In the genomic region with DNA sequence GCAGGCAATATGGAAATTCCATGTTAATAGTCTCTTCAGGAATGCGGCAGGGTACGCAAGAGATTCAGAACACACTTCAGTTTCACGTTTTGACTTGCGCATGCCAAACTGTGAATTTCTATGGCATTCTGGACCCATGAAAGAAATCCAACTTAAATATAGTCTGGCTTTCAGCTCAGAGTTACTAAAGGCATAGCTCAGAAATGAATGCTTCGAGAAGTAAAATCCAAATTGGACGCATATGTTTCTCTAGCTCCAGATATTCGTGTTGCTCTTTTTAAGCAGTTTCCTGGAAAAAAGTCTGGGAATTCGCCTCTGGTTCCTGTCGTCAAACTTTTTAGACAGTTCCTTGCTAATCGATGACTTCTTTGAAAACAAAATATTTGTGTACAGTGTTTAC, we compare ENCODE assay signal across 23 mouse cellular contexts.
"Had no signal": no experiment of that assay in that cellular context is flagged by ENCODE, and none has a peak within 500 bp of the region (broad histone marks: within the 10 kb centered on the region; RNA-seq: fewer than 3 reads in every experiment).

No protein-coding gene starts in this region.

- H3K4me3 ChIP-seq: layer of hippocampus, adult 2 months; left cerebral cortex, adult 2 months; liver, embryonic 12.5 days; liver, embryonic 15.5 days; lung, embryonic 15.5 days; megakaryocyte, embryonic 14.5 days; midbrain, embryonic 10.5 days; midbrain, embryonic 13.5 days had no signal

- H3K9ac ChIP-seq: liver, embryonic 12.5 days; liver, embryonic 15.5 days; lung, embryonic 15.5 days; midbrain, embryonic 13.5 days had no signal

- H3K4me2 ChIP-seq: liver, embryonic 12.5 days; liver, embryonic 15.5 days; lung, embryonic 15.5 days; midbrain, embryonic 13.5 days had no signal

- H3K27ac ChIP-seq: kidney, postnatal 0 days; layer of hippocampus, adult 2 months; left cerebral cortex, adult 2 months; liver, embryonic 12.5 days; liver, embryonic 15.5 days; lung, embryonic 15.5 days; midbrain, embryonic 10.5 days; midbrain, embryonic 13.5 days; stomach, postnatal 0 days had no signal

- H3K4me1 ChIP-seq: liver, embryonic 12.5 days; liver, embryonic 15.5 days; lung, embryonic 15.5 days; midbrain, embryonic 10.5 days; midbrain, embryonic 13.5 days had no signal

- H3K36me3 ChIP-seq: liver, embryonic 12.5 days; liver, embryonic 15.5 days; lung, embryonic 15.5 days; midbrain, embryonic 10.5 days; midbrain, embryonic 13.5 days had no signal

- H3K9me3 ChIP-seq: liver, embryonic 12.5 days; liver, embryonic 15.5 days; lung, embryonic 15.5 days; megakaryocyte, embryonic 14.5 days; midbrain, embryonic 10.5 days; midbrain, embryonic 13.5 days had no signal

- ATAC-seq: liver, embryonic 12.5 days; midbrain, embryonic 13.5 days; midbrain, embryonic 16.5 days had no signal

- H3K27me3 ChIP-seq: liver, embryonic 12.5 days; liver, embryonic 15.5 days; lung, embryonic 15.5 days; megakaryocyte, embryonic 14.5 days; midbrain, embryonic 13.5 days had no signal

- DNase-seq: kidney, adult 2 months; kidney, postnatal 25 days; layer of hippocampus, adult 9-11 months; layer of hippocampus, postnatal 36 days; liver; lung, postnatal 10 days; right cerebral cortex, adult 18-20 months; right cerebral cortex, postnatal 14 days; right cerebral cortex, postnatal 4 days; thymus, adult 2 months; thymus, postnatal 14 days; thymus, postnatal 4 days had no signal
